Mouse (Mus musculus) neural tube, postnatal 0 days (tissue): ENCODE data around the gene Vmn2r102. TPM values are rescaled to one million over a fixed set of nuclear protein-coding genes. Genes with fewer than 3 reads are reported as not detected.

ENCODE experiments used
- polyA plus RNA-seq: library from polyadenylated mRNA; unstranded; fragments of >200 nt; fragmentation: Nextera tagmentation; extraction: Ambion mirVana; gene quantifications from 2 replicates; pipeline ENCODE4 v1.2.1, GENCODE M21; 2015

The Vmn2r102 gene
- polyA plus RNA-seq, result not detected in 2 replicates

GRCm38 (mm10) chr17:19660028-19660427, at the start of gene Vmn2r102:
Vmn2r102 (plus strand) TSS chr17:19660328.

Other genes with a start within 250 kb of the Vmn2r102 start
- gene Vmn2r100, start 155.6 kb upstream of the Vmn2r102 start, polyA plus RNA-seq, result not detected in 2 replicates
- gene Vmn2r101, start 83.1 kb upstream of the Vmn2r102 start, polyA plus RNA-seq, result not detected in 2 replicates
- not detected in 2 replicates for gene Vmn2r103, start 113.0 kb downstream of the Vmn2r102 start, polyA plus RNA-seq